Mouse (Mus musculus): ENCODE measurements around the gene Tsen15. TPM values are rescaled to one million over a fixed set of nuclear protein-coding genes. Genes with fewer than 3 reads are reported as not detected.

Gene Tsen15
- polyA plus RNA-seq, 1 experiment, result 38.2 TPM

- Histone ChIP-seq H3K9me3 (replicated peaks; ENCODE audit: control insufficient read depth, insufficient read depth, low read length, poor library complexity, severe bottlenecking) (peaks cover 6% of the 10 kb centered on the region), H3K27ac (ENCODE audit: insufficient read depth, low read length) (no peak overlapping the region), H3K9ac (ENCODE audit: low read depth, poor library complexity, severe bottlenecking) (no peak overlapping the region), H3K4me3 (ENCODE audit: low read depth, low read length) (no peak overlapping the region), H3K4me1 (ENCODE audit: control insufficient read depth, insufficient read depth, low read length) (no peaks in the 10 kb centered on the region), H3K27me3 (ENCODE audit: control insufficient read depth, insufficient read depth, low read length, poor library complexity, severe bottlenecking) (no peaks in the 10 kb centered on the region), H3K36me3 (ENCODE audit: control insufficient read depth, insufficient read depth, low read length, poor library complexity, severe bottlenecking) (no peaks in the 10 kb centered on the region)
- TF ChIP-seq EP300 (IDR thresholded peaks at IDR 0.05; ENCODE audit: insufficient read depth, low read depth, low read length) (no peak), POLR2A (IDR thresholded peaks at IDR 0.05; ENCODE audit: insufficient read depth, low read length) (no peak), CTCF (IDR thresholded peaks at IDR 0.05; ENCODE audit: low read depth, low read length) (no peak)
Measured at GRCm38 (mm10) chr1:152417602-152418001, 31.1 kb upstream of the Tsen15 start.

GRCm38 (mm10) chr1:152416306-152416904 lies 29.9 kb upstream of the Tsen15 start:
- TF ChIP-seq CTCF (IDR thresholded peaks at IDR 0.05; ENCODE audit: low read depth, low read length), result no peak
- no peak for TF ChIP-seq EP300 (IDR thresholded peaks at IDR 0.05; ENCODE audit: insufficient read depth, low read depth, low read length)
- TF ChIP-seq POLR2A (IDR thresholded peaks at IDR 0.05; ENCODE audit: insufficient read depth, low read length), result no peak

DNA sequence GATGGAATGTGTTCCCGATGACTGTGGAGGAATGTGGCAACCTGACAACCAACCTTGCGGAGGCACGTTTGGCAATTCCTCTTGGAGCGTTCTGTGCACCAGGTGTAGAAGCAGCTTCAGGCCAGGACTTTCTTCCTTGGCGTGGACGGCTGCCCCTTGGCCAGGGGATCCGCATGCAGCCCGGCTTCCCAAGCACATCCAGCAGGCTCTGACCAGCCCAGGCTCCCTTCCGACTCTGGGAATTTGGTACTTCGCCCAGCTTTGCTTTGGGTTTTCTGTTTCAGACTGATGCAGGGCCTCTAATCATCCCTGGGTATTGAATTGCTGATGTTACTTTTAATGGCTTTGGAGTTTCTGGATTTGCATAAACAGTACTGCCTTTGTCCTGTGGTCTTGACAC lies 28.0 kb upstream of the Tsen15 start:
- H3K9me3 ChIP-seq (replicated peaks; ENCODE audit: control insufficient read depth, insufficient read depth, low read length, poor library complexity, severe bottlenecking), result peaks cover 10% of the 10 kb centered on the region
- H3K4me1 ChIP-seq (ENCODE audit: control insufficient read depth, insufficient read depth, low read length), result no peaks in the 10 kb centered on the region
- H3K36me3 ChIP-seq (ENCODE audit: control insufficient read depth, insufficient read depth, low read length, poor library complexity, severe bottlenecking), result no peaks in the 10 kb centered on the region
- H3K9ac ChIP-seq (ENCODE audit: low read depth, poor library complexity, severe bottlenecking), result no peak overlapping the region
- no peak for TF ChIP-seq CTCF (IDR thresholded peaks at IDR 0.05; ENCODE audit: low read depth, low read length)
- TF ChIP-seq EP300 (IDR thresholded peaks at IDR 0.05; ENCODE audit: insufficient read depth, low read depth, low read length), result no peak
- no peak for TF ChIP-seq POLR2A (IDR thresholded peaks at IDR 0.05; ENCODE audit: insufficient read depth, low read length)
- H3K27ac ChIP-seq (ENCODE audit: insufficient read depth, low read length), result no peak overlapping the region
- H3K27me3 ChIP-seq (ENCODE audit: control insufficient read depth, insufficient read depth, low read length, poor library complexity, severe bottlenecking), result no peaks in the 10 kb centered on the region
- H3K4me3 ChIP-seq (ENCODE audit: low read depth, low read length), result no peak overlapping the region

More at GRCm38 (mm10) chr1:152416306-152416904, 29.9 kb upstream of the Tsen15 start:
- H3K4me3 ChIP-seq (ENCODE audit: low read depth, low read length), result no peak overlapping the region
- H3K4me1 ChIP-seq (ENCODE audit: control insufficient read depth, insufficient read depth, low read length), result no peaks in the 10 kb centered on the region
- peaks cover 10% of the 10 kb centered on the region for H3K9me3 ChIP-seq (replicated peaks; ENCODE audit: control insufficient read depth, insufficient read depth, low read length, poor library complexity, severe bottlenecking)
- no peaks in the 10 kb centered on the region for H3K27me3 ChIP-seq (ENCODE audit: control insufficient read depth, insufficient read depth, low read length, poor library complexity, severe bottlenecking)
- H3K36me3 ChIP-seq (ENCODE audit: control insufficient read depth, insufficient read depth, low read length, poor library complexity, severe bottlenecking), result no peaks in the 10 kb centered on the region
- no peak overlapping the region for H3K27ac ChIP-seq (ENCODE audit: insufficient read depth, low read length)
- no peak overlapping the region for H3K9ac ChIP-seq (ENCODE audit: low read depth, poor library complexity, severe bottlenecking)

- H3K4me1 ChIP-seq (ENCODE audit: control insufficient read depth, insufficient read depth, low read length), result no peaks in the 10 kb centered on the region
- H3K9ac ChIP-seq (ENCODE audit: low read depth, poor library complexity, severe bottlenecking), result no peak overlapping the region
- no peak overlapping the region for H3K4me3 ChIP-seq (ENCODE audit: low read depth, low read length)
- H3K36me3 ChIP-seq (ENCODE audit: control insufficient read depth, insufficient read depth, low read length, poor library complexity, severe bottlenecking), result no peaks in the 10 kb centered on the region
- no peak overlapping the region for H3K27ac ChIP-seq (ENCODE audit: insufficient read depth, low read length)
- no peaks in the 10 kb centered on the region for H3K27me3 ChIP-seq (ENCODE audit: control insufficient read depth, insufficient read depth, low read length, poor library complexity, severe bottlenecking)
- H3K9me3 ChIP-seq (replicated peaks; ENCODE audit: control insufficient read depth, insufficient read depth, low read length, poor library complexity, severe bottlenecking), result peaks cover 10% of the 10 kb centered on the region
- no peak for TF ChIP-seq POLR2A (IDR thresholded peaks at IDR 0.05; ENCODE audit: insufficient read depth, low read length)
- TF ChIP-seq EP300 (IDR thresholded peaks at IDR 0.05; ENCODE audit: insufficient read depth, low read depth, low read length), result no peak
- no peak for TF ChIP-seq CTCF (IDR thresholded peaks at IDR 0.05; ENCODE audit: low read depth, low read length)
Measured at GRCm38 (mm10) chr1:152413961-152414360, 27.5 kb upstream of the Tsen15 start.

DNA sequence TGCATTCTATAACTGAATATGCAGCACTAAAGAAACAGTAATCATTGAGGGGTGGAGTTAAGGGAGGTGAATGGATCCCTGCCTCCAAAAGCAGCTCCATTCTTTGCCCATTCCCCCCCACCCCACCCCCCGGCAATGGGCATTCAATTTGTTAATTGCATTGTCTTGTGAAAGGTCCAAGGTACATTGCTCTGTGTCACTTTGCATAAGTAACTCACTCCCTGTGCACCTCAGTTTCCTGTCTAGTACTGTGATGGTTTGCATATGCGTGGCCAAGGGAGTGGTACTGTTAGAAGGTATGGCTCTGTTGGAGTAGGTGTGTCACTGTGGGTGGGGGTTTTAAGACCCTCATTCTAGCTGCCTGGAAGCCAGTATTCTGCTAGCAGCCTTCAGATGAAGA lies 26.6 kb upstream of the Tsen15 start:
- Histone ChIP-seq H3K27ac (ENCODE audit: insufficient read depth, low read length) (no peak overlapping the region), H3K27me3 (ENCODE audit: control insufficient read depth, insufficient read depth, low read length, poor library complexity, severe bottlenecking) (no peaks in the 10 kb centered on the region), H3K36me3 (ENCODE audit: control insufficient read depth, insufficient read depth, low read length, poor library complexity, severe bottlenecking) (no peaks in the 10 kb centered on the region), H3K9me3 (replicated peaks; ENCODE audit: control insufficient read depth, insufficient read depth, low read length, poor library complexity, severe bottlenecking) (peaks cover 10% of the 10 kb centered on the region), H3K4me3 (ENCODE audit: low read depth, low read length) (no peak overlapping the region), H3K9ac (ENCODE audit: low read depth, poor library complexity, severe bottlenecking) (no peak overlapping the region), H3K4me1 (ENCODE audit: control insufficient read depth, insufficient read depth, low read length) (no peaks in the 10 kb centered on the region)
- TF ChIP-seq POLR2A (IDR thresholded peaks at IDR 0.05; ENCODE audit: insufficient read depth, low read length) (no peak), EP300 (IDR thresholded peaks at IDR 0.05; ENCODE audit: insufficient read depth, low read depth, low read length) (no peak), CTCF (IDR thresholded peaks at IDR 0.05; ENCODE audit: low read depth, low read length) (no peak)

- Histone ChIP-seq H3K4me3 (ENCODE audit: low read depth, low read length) (no peak overlapping the region), H3K4me1 (ENCODE audit: control insufficient read depth, insufficient read depth, low read length) (no peaks in the 10 kb centered on the region), H3K9me3 (replicated peaks; ENCODE audit: control insufficient read depth, insufficient read depth, low read length, poor library complexity, severe bottlenecking) (peaks cover 10% of the 10 kb centered on the region), H3K27me3 (ENCODE audit: control insufficient read depth, insufficient read depth, low read length, poor library complexity, severe bottlenecking) (no peaks in the 10 kb centered on the region), H3K9ac (ENCODE audit: low read depth, poor library complexity, severe bottlenecking) (no peak overlapping the region), H3K36me3 (ENCODE audit: control insufficient read depth, insufficient read depth, low read length, poor library complexity, severe bottlenecking) (no peaks in the 10 kb centered on the region), H3K27ac (ENCODE audit: insufficient read depth, low read length) (no peak overlapping the region)
- TF ChIP-seq CTCF (IDR thresholded peaks at IDR 0.05; ENCODE audit: low read depth, low read length) (no peak), POLR2A (IDR thresholded peaks at IDR 0.05; ENCODE audit: insufficient read depth, low read length) (no peak), EP300 (IDR thresholded peaks at IDR 0.05; ENCODE audit: insufficient read depth, low read depth, low read length) (no peak)
Measured at GRCm38 (mm10) chr1:152410657-152411056, 24.2 kb upstream of the Tsen15 start.
